Mouse (Mus musculus) heart, adult 2 months (tissue): Measurements from ENCODE around the gene Rela. TPM values are rescaled to one million over a fixed set of nuclear protein-coding genes. Genes with fewer than 3 reads are reported as not detected.

Source experiments
- DNase-seq, 2 experiments: peaks; one replicate each; pipeline ENCODE4 v3.0.0; 2021
- H3K27ac ChIP-seq: fragments of 200-600 bp; 2 replicates; pipeline ENCODE4 v1.8.1; 2022
- H3K27me3 ChIP-seq: fragments of 200-500 bp; 2 replicates; pipeline ENCODE4 v1.6.1; 2012; ENCODE audit warnings: mild to moderate bottlenecking, low read length, inconsistent platforms, mixed read lengths; ENCODE audit not compliant: control insufficient read depth, insufficient read depth
- H3K36me3 ChIP-seq: fragments of 200-500 bp; 2 replicates; pipeline ENCODE4 v1.6.1; 2012; ENCODE audit warnings: low read length, inconsistent platforms; ENCODE audit not compliant: control insufficient read depth, insufficient read depth
- H3K4me1 ChIP-seq: fragments of 200-500 bp; 2 replicates; pipeline ENCODE4 v1.6.1; 2011; ENCODE audit warnings: low read length; ENCODE audit not compliant: control insufficient read depth, insufficient read depth
- H3K4me3 ChIP-seq: fragments of 200-600 bp; 2 replicates; pipeline ENCODE4 v1.8.1; 2022
- H3K79me2 ChIP-seq: fragments of 200-500 bp; replicated peaks from 2 replicates; pipeline ENCODE4 v1.6.1; 2012; ENCODE audit warnings: mild to moderate bottlenecking, inconsistent platforms, low read length, moderate library complexity, mixed read lengths; ENCODE audit not compliant: control insufficient read depth, insufficient read depth
- H3K9ac ChIP-seq: fragments of 200-500 bp; 2 replicates; pipeline ENCODE4 v1.6.1; 2012; ENCODE audit warnings: low read depth, mild to moderate bottlenecking, control low read depth, inconsistent platforms, low read length, mixed read lengths
- CTCF ChIP-seq: fragments of 200-600 bp; IDR thresholded peaks from 2 replicates; pipeline ENCODE4 v1.8.1; 2022; ENCODE audit warnings: antibody characterized with exemption, mild to moderate bottlenecking, moderate library complexity
- EP300 ChIP-seq: fragments of 200-500 bp; IDR thresholded peaks from 2 replicates; pipeline ENCODE4 v1.6.1; 2011; ENCODE audit warnings: low read depth, low read length, control low read depth; ENCODE audit not compliant: insufficient read depth
- POLR2A ChIP-seq: fragments of 200-500 bp; IDR thresholded peaks from 2 replicates; pipeline ENCODE4 v1.6.1; 2011; ENCODE audit warnings: mild to moderate bottlenecking, low read depth, low read length, control low read depth; ENCODE audit not compliant: insufficient read depth
- WGBS: fragments of 180-500 bp; shearing (Covaris S2); methylation state at CpG from one replicate; pipeline ENCODE4 v1.1.7; 2018; 5-methylcytosine and 5-hydroxymethylcytosine counted together
- intact Hi-C: fragments of 180-260 bp; cut with DNase I; formaldehyde crosslinking; loops from one replicate; pipeline ENCODE4 v1.15.1; 2025
- polyA plus RNA-seq: library from polyadenylated mRNA; depleted of rRNA; stranded (reverse); fragments of >200 nt; gene quantifications from 2 replicates; pipeline ENCODE4 v1.2.3, GENCODE M21; 2012
- total RNA-seq, 2 experiments: library from RNA; stranded (reverse); gene quantifications; 2 replicates each; pipeline ENCODE4 v1.2.3; 2021

The Rela gene
- total and polyA plus RNA-seq, 3 experiments, result 26.8 to 57.2 (median 32.5) TPM

DNA sequence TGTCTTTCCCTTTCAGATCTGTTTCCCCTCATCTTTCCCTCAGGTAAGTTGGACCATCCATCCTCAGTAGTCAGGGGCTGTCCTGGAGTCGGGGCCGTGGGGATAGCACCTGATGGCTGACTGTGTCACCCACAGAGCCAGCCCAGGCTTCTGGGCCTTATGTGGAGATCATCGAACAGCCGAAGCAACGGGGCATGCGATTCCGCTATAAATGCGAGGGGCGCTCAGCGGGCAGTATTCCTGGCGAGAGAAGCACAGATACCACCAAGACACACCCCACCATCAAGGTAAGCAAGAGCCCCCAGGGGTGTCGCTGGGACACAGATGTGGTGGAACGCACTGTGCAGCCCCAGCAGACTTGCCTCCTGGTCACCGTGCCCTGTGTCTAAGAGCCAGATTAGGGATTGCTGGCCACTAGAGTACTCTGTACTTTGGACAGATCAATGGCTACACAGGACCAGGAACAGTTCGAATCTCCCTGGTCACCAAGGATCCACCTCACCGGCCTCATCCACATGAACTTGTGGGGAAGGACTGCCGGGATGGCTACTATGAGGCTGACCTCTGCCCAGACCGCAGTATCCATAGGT, 1.2 kb downstream of the Rela start:
- TF ChIP-seq CTCF (no peak), POLR2A (no peak), EP300 (no peak)
- 86% methylated on average over 18 of the region's 18 CpGs for WGBS
- Histone ChIP-seq H3K36me3 (peaks cover 4% of the 10 kb centered on the region), H3K79me2 (peaks cover 3% of the 10 kb centered on the region; the same call in 1 of the 2 replicates), H3K4me1 (peaks cover 13% of the 10 kb centered on the region), H3K9ac (peak overlapping the region; percentile 99), H3K4me3 (peak overlapping the region; percentile 83), H3K27ac (peak overlapping the region; percentile 99), H3K27me3 (no peaks in the 10 kb centered on the region)
- peak in 1 of 2 experiments; percentile 8 for DNase-seq
- intact Hi-C loops, result no loop called here

DNA sequence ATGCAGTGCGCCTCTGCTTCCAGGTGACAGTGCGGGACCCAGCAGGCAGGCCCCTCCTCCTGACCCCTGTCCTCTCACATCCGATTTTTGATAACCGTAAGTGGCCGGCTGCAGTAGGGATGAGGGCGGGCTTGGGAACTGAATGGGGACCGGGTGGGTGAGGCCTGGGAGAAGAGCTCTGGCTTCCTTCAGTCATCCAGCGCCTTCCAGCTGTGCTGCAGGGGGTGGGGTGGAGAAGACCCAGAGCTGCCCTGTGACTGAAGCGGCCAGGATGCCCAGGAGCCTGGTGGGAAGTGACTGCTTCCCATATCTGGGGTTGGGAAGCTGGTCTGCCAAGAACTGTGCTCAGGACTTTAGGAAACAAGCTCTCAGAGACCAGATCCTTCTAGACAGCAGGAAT, 3.1 kb downstream of the Rela start:
- Histone ChIP-seq H3K36me3 (peaks cover 4% of the 10 kb centered on the region), H3K27me3 (no peaks in the 10 kb centered on the region), H3K4me3 (no peak overlapping the region), H3K4me1 (peaks cover 13% of the 10 kb centered on the region), H3K79me2 (peaks cover 3% of the 10 kb centered on the region; the same call in 1 of the 2 replicates), H3K27ac (no peak overlapping the region), H3K9ac (no peak overlapping the region)
- peak in 1 of 2 experiments; percentile 13 for DNase-seq
- TF ChIP-seq POLR2A, result no peak
- TF ChIP-seq EP300, result no peak
- TF ChIP-seq CTCF, result no peak
- intact Hi-C loops, result no loop called here
- 33% methylated on average over 9 of the region's 9 CpGs for WGBS

DNA sequence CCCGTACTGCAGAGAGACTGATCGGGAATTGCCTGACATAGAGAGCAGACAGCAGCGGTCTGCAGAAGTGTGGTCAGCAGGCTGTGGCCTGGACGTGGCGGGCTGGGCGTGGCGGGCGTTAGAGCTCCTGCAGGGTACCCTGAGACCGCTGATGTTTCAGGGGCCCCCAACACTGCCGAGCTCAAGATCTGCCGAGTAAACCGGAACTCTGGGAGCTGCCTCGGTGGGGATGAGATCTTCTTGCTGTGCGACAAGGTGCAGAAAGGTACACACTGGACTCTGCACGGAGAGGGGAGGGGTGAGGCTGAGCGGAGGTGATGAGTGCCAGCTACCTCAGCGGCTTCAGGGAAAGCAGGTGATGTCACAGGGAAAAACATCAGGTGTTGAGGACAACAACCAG, 3.7 kb downstream of the Rela start:
- H3K4me1 ChIP-seq, result peaks cover 13% of the 10 kb centered on the region
- no peak for DNase-seq
- H3K9ac ChIP-seq, result no peak overlapping the region
- TF ChIP-seq EP300, result no peak
- TF ChIP-seq CTCF, result no peak
- TF ChIP-seq POLR2A, result no peak
- H3K4me3 ChIP-seq, result no peak overlapping the region
- intact Hi-C loops, result no loop called here
- H3K79me2 ChIP-seq, result peaks cover 3% of the 10 kb centered on the region; the same call in 1 of the 2 replicates
- WGBS, result 81% methylated on average over 17 of the region's 17 CpGs
- no peaks in the 10 kb centered on the region for H3K27me3 ChIP-seq
- no peak overlapping the region for H3K27ac ChIP-seq
- H3K36me3 ChIP-seq, result peaks cover 4% of the 10 kb centered on the region

GRCm38 (mm10) chr19:5641641-5642040, 4.4 kb downstream of the Rela start:
- H3K4me1 ChIP-seq, result peaks cover 12% of the 10 kb centered on the region
- 84% methylated on average over 8 of the region's 8 CpGs for WGBS
- H3K27ac ChIP-seq, result no peak overlapping the region
- DNase-seq, result no peak
- H3K9ac ChIP-seq, result no peak overlapping the region
- no peak overlapping the region for H3K4me3 ChIP-seq
- TF ChIP-seq EP300 (no peak), CTCF (no peak), POLR2A (no peak)
- intact Hi-C loops, result loop anchor here (2.0 kb wide), 1 partner anchor 19 kb away; no protein-coding TSS in a partner anchor
- H3K36me3 ChIP-seq, result peaks cover 4% of the 10 kb centered on the region
- H3K27me3 ChIP-seq, result no peaks in the 10 kb centered on the region
- H3K79me2 ChIP-seq, result peaks cover 3% of the 10 kb centered on the region; the same call in 1 of the 2 replicates

GRCm38 (mm10) chr19:5645280-5645679, 8.0 kb downstream of the Rela start:
- no peak for DNase-seq
- no peaks in the 10 kb centered on the region for H3K79me2 ChIP-seq
- H3K27ac ChIP-seq, result no peak overlapping the region
- 95% methylated on average over 9 of the region's 9 CpGs for WGBS
- TF ChIP-seq CTCF (no peak), EP300 (no peak), POLR2A (no peak)
- peaks cover 2% of the 10 kb centered on the region; the same call in 1 of the 2 replicates for H3K36me3 ChIP-seq
- H3K4me1 ChIP-seq, result peaks cover 11% of the 10 kb centered on the region
- H3K4me3 ChIP-seq, result no peak overlapping the region
- intact Hi-C loops, result loop anchor here (5.0 kb wide), 2 partner anchors 42 to 82 kb away; partner anchors contain the start of genes Ehbp1l1, Fam89b, Map3k11 and Pcnx3
- H3K27me3 ChIP-seq, result no peaks in the 10 kb centered on the region
- no peak overlapping the region for H3K9ac ChIP-seq

DNA sequence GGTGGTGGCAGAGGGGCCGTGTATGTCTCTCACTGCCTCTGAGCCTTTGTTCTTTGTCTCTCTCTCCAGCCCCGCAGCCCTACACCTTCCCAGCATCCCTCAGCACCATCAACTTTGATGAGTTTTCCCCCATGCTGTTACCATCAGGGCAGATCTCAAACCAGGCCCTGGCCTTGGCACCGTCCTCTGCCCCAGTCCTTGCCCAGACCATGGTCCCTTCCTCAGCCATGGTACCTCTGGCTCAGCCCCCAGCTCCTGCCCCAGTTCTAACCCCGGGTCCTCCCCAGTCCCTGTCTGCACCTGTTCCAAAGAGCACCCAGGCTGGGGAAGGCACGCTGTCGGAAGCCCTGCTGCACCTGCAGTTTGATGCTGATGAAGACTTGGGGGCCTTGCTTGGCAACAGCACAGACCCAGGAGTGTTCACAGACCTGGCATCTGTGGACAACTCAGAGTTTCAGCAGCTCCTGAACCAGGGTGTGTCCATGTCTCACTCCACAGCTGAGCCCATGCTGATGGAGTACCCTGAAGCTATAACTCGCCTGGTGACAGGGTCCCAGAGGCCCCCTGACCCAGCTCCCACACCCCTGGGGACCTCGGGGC, 9.5 kb downstream of the Rela start:
- intact Hi-C loops, result loop anchor here (5.0 kb wide), 2 partner anchors 40 to 80 kb away; partner anchors contain the start of genes Ehbp1l1, Fam89b, Map3k11 and Pcnx3
- DNase-seq, result no peak
- H3K4me3 ChIP-seq, result no peak overlapping the region
- H3K9ac ChIP-seq, result no peak overlapping the region
- TF ChIP-seq CTCF, result no peak
- H3K79me2 ChIP-seq, result no peaks in the 10 kb centered on the region
- H3K36me3 ChIP-seq, result peaks cover 2% of the 10 kb centered on the region; the same call in 1 of the 2 replicates
- no peak overlapping the region for H3K27ac ChIP-seq
- 95% methylated on average over 8 of the region's 8 CpGs for WGBS
- H3K27me3 ChIP-seq, result no peaks in the 10 kb centered on the region
- peaks cover 11% of the 10 kb centered on the region for H3K4me1 ChIP-seq
